Mouse (Mus musculus) heart, postnatal 0 days (tissue): ENCODE results near the gene Prkch.

Experiments
- CTCF ChIP-seq: IDR thresholded peaks from 2 replicates; pipeline ENCODE4 v1.5.1; 2016; ENCODE audit warnings: antibody characterized with exemption, control low read depth, low read depth
- EP300 ChIP-seq: IDR thresholded peaks from 2 replicates; pipeline ENCODE4 v1.6.1; 2016; ENCODE audit warnings: antibody characterized with exemption, low read depth

DNA sequence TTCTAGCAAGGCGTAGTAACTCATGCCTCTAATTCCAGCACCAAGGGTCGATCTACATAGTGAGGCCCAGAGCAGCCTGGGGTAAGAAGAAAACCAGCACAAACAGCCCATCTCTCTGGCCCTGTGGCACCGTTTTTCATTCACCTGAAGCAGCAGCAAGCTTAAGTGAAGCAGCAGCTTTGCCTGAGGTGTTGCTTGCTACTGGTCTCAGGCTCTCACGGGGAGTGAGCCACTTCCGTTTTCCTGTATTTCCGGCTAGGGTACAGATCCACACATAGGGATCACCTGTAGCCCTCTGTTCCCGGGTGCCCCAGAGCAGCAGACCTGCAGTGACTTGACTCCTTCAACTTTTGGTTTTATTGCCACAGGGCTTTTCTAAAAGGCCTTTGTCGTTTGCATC lies 114.2 kb downstream of the Prkch start:
- TF ChIP-seq CTCF = no peak
- TF ChIP-seq EP300 = no peak
